In genomic region chr4:63414951-63415350, GRCm38 (mm10) we compare ENCODE assay signal across 23 mouse cellular contexts. TPM values are rescaled to one million over a fixed set of nuclear protein-coding genes. Genes with fewer than 3 reads are reported as not detected.
"Had no signal": no experiment of that assay in that cellular context is flagged by ENCODE, and none has a peak within 500 bp of the region (broad histone marks: within the 10 kb centered on the region; RNA-seq: fewer than 3 reads in every experiment).

No protein-coding gene starts in this region.

- H3K4me2 ChIP-seq: limb, embryonic 13.5 days; liver, embryonic 12.5 days; liver, embryonic 15.5 days; midbrain, embryonic 12.5 days; midbrain, embryonic 15.5 days; neural tube, embryonic 13.5 days had no signal

- H3K9ac ChIP-seq: limb, embryonic 13.5 days; liver, embryonic 12.5 days; liver, embryonic 15.5 days; midbrain, embryonic 12.5 days; midbrain, embryonic 15.5 days; neural tube, embryonic 13.5 days had no signal

- H3K27me3 ChIP-seq: limb, embryonic 13.5 days; midbrain, embryonic 15.5 days; neural tube, embryonic 13.5 days had no signal

- DNase-seq: kidney, adult 2 months; kidney, postnatal 36 days; layer of hippocampus, postnatal 36 days; left cerebral cortex, postnatal 4 days; liver; lung, adult 2 months; lung, postnatal 10 days; lung, postnatal 4 days; retina, postnatal 1 day; right cerebral cortex, postnatal 25 days had no signal

- H3K4me3 ChIP-seq: limb, embryonic 13.5 days; liver, embryonic 12.5 days; liver, embryonic 15.5 days; midbrain, embryonic 12.5 days; midbrain, embryonic 15.5 days; neural tube, embryonic 13.5 days had no signal

- H3K9me3 ChIP-seq: limb, embryonic 13.5 days; liver, embryonic 12.5 days; liver, embryonic 15.5 days; midbrain, embryonic 12.5 days; midbrain, embryonic 15.5 days; neural tube, embryonic 13.5 days had no signal

- H3K27ac ChIP-seq: hindbrain, postnatal 0 days; kidney, postnatal 0 days; limb, embryonic 13.5 days; liver, embryonic 12.5 days; liver, embryonic 15.5 days; midbrain, embryonic 12.5 days; midbrain, embryonic 15.5 days; neural tube, embryonic 13.5 days had no signal

- H3K36me3 ChIP-seq: liver, embryonic 12.5 days; liver, embryonic 15.5 days; midbrain, embryonic 15.5 days; neural tube, embryonic 13.5 days had no signal

- ATAC-seq: hindbrain, postnatal 0 days; inflammation-experienced regulatory T-cells, adult 6 months; intestine, embryonic 16.5 days; liver, embryonic 12.5 days; midbrain, embryonic 15.5 days had no signal

RNA-seq across cellular contexts. Expression of gene Orm2, which starts 52.7 kb away (rescaled TPM):
- polyA plus RNA-seq: hindbrain, postnatal 0 days; intestine, embryonic 16.5 days; kidney, adult 2 months; kidney, embryonic 14.5 days; kidney, postnatal 0 days; limb, embryonic 13.5 days; liver, embryonic 12.5 days; liver, embryonic 15.5 days; midbrain, embryonic 12.5 days; midbrain, embryonic 15.5 days; neural tube, embryonic 13.5 days; stomach, embryonic 16.5 days; testis, adult 2 months had no signal

RNA-seq across cellular contexts. Expression of gene Orm3, which starts 59.0 kb away (rescaled TPM):
- polyA plus RNA-seq: hindbrain, postnatal 0 days; intestine, embryonic 16.5 days; kidney, embryonic 14.5 days; kidney, postnatal 0 days; limb, embryonic 13.5 days; liver, embryonic 12.5 days; liver, embryonic 15.5 days; midbrain, embryonic 12.5 days; midbrain, embryonic 15.5 days; neural tube, embryonic 13.5 days; stomach, embryonic 16.5 days; testis, adult 2 months had no signal
